Mouse (Mus musculus) lung, adult 2 months (tissue): ENCODE results near the gene Pf4.

Experiments used
- CTCF ChIP-seq: fragments of 200-500 bp; IDR thresholded peaks from 2 replicates; pipeline ENCODE4 v1.5.1; 2011; ENCODE audit warnings: mild to moderate bottlenecking, low read length, control low read depth; ENCODE audit not compliant: insufficient read depth
- POLR2A ChIP-seq: fragments of 200-500 bp; IDR thresholded peaks from 2 replicates; pipeline ENCODE4 v1.6.1; 2011; ENCODE audit warnings: low read depth, mild to moderate bottlenecking, control low read depth, low read length, borderline replicate concordance; ENCODE audit errors: extremely low read depth

DNA sequence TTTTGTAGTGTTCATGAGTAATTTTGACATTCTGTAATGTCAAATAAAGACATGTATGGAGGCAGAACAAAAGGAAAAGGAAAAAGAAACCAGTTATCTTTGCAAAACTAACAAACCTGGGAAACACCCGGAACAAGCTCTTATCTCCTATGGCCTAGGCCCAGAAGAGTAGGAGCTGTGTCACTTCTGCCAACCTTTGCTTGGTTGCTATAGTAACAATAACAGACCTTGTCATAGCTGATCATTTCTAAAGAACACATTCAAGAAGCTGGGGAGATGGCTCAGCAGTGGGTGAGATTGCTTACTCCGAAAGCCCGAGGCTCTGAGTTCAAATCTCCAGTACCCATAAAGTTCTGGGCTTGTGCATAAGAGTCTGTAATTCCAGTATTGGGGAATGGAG, 49.6 kb upstream of the Pf4 start:
- TF ChIP-seq CTCF (no peak), POLR2A (no peak)
